Mouse (Mus musculus) hematopoietic multipotent progenitor cell, adult 10-12 weeks (in vitro differentiated cells): Measurements from ENCODE around the gene Hspe1. TPM values are rescaled to one million over a fixed set of nuclear protein-coding genes. Genes with fewer than 3 reads are reported as not detected.

ENCODE experiments used
- polyA plus RNA-seq: library from polyadenylated mRNA; stranded (reverse); fragments of >175 nt; gene quantifications from 2 replicates; pipeline ENCODE4 v1.2.3, GENCODE M21; 2012; ENCODE audit warnings: low replicate concordance

Gene Hspe1
- polyA plus RNA-seq: 34.9 and 62.4 TPM in 2 replicates

GRCm38 (mm10) chr1:55087932-55088610, at the start of gene Hspe1, which contains the start of gene Hspd1:
Hspe1 (plus strand) TSS chr1:55088132.
Hspd1 (minus strand) TSS chr1:55088243.

GRCm38 (mm10) chr1:55052355-55052953, 35.5 kb upstream of the Hspe1 start, which contains the start of gene Coq10b:
Coq10b (plus strand) TSS chr1:55052770.

GRCm38 (mm10) chr1:55130943-55131401, 43.0 kb downstream of the Hspe1 start, which contains the start of gene Mob4:
Mob4 (plus strand) TSS chr1:55131231.

Other genes with a start within 250 kb of the Hspe1 start
- 17.5 and 23.8 TPM in 2 replicates for gene Ankrd44, start 161.7 kb upstream of the Hspe1 start, polyA plus RNA-seq
- 21.0 and 31.4 TPM in 2 replicates for gene Sf3b1, start 60.7 kb upstream of the Hspe1 start, polyA plus RNA-seq
- 5.3 and 5.7 TPM in 2 replicates for gene Coq10b, start 35.4 kb upstream of the Hspe1 start, polyA plus RNA-seq
- 13.3 and 23.3 TPM in 2 replicates for gene Hspd1, start 111 bp downstream of the Hspe1 start, polyA plus RNA-seq
- 4.7 and 7.8 TPM in 2 replicates for gene Mob4, start 43.1 kb downstream of the Hspe1 start, polyA plus RNA-seq
- gene Rftn2, start 138.7 kb downstream of the Hspe1 start, polyA plus RNA-seq: 2.8 and 5.2 TPM in 2 replicates
- 2.4 and 3.9 TPM in 2 replicates for gene Mars2, start 149.0 kb downstream of the Hspe1 start, polyA plus RNA-seq